In genomic region chr9:37430582-37430981, GRCm38 (mm10) we compare ENCODE assay signal across 8 mouse cellular contexts. TPM values are rescaled to one million over a fixed set of nuclear protein-coding genes. Genes with fewer than 3 reads are reported as not detected.
DNase-seq lines count a peak whose midpoint lies in the region; ATAC-seq and TF ChIP-seq lines count a peak whose summit lies in the region.

No protein-coding gene starts in this region.

- no peak for TF ChIP-seq POLR2A in spleen, adult 2 months (IDR thresholded peaks at IDR 0.05; ENCODE audit: low read depth, low read length)

- peaks cover 95% of the 10 kb centered on the region for H3K27me3 ChIP-seq in embryonic facial prominence, embryonic 10.5 days (replicated peaks; ENCODE audit: low read depth, poor library complexity, severe bottlenecking)
- H3K27me3 ChIP-seq in limb, embryonic 10.5 days (ENCODE audit: low read depth, poor library complexity, severe bottlenecking): peaks cover 95% of the 10 kb centered on the region
- peaks cover 60% of the 10 kb centered on the region for H3K27me3 ChIP-seq in midbrain, embryonic 16.5 days (ENCODE audit: control insufficient read depth, insufficient read depth, low read depth, low read length)
- peaks cover 20% of the 10 kb centered on the region for H3K27me3 ChIP-seq in spleen, adult 2 months (ENCODE audit: control insufficient read depth, insufficient read depth, low read length)

- no peak overlapping the region for H3K9ac ChIP-seq in midbrain, embryonic 16.5 days (ENCODE audit: low read depth, low read length)

- peak overlapping the region; percentile 53 for H3K4me2 ChIP-seq in midbrain, embryonic 16.5 days (ENCODE audit: low read length)

- 1% methylated on average over 12 of the region's 12 CpGs for WGBS in embryonic facial prominence, embryonic 10.5 days
- WGBS in limb, embryonic 10.5 days: 1% methylated on average over 12 of the region's 12 CpGs
- 2% methylated on average over 12 of the region's 12 CpGs for WGBS in midbrain, embryonic 16.5 days
- 4% methylated on average over 12 of the region's 12 CpGs for WGBS in spleen, adult 2 months

- no peaks in the 10 kb centered on the region for H3K9me3 ChIP-seq in embryonic facial prominence, embryonic 10.5 days
- no peaks in the 10 kb centered on the region for H3K9me3 ChIP-seq in limb, embryonic 10.5 days (replicated peaks)
- H3K9me3 ChIP-seq in midbrain, embryonic 16.5 days (replicated peaks; ENCODE audit: control insufficient read depth, low read length, poor library complexity, severe bottlenecking): no peaks in the 10 kb centered on the region

- peak; percentile 37 for DNase-seq in 3134 (ENCODE audit: extremely low read depth, insufficient read length, low spot score)
- DNase-seq in adrenal gland, postnatal 10 days: peak; percentile 90
- peak; percentile 87 for DNase-seq in embryonic facial prominence, embryonic 10.5 days (ENCODE audit: low spot score)
- peak; percentile 79 to 93 for DNase-seq in heart, adult 18-20 months
- peak; percentile 90 for DNase-seq in kidney, adult 18-20 months
- DNase-seq in limb, embryonic 10.5 days (ENCODE audit: low spot score): peak; percentile 91
- DNase-seq in spleen, adult 2 months (ENCODE audit: low read depth in 1 of 2, low spot score in 2 of 2): peak; percentile 58 to 71

- ATAC-seq in midbrain, embryonic 16.5 days: peak; percentile 83

- no peak overlapping the region for H3K27ac ChIP-seq in embryonic facial prominence, embryonic 10.5 days (replicated peaks)
- H3K27ac ChIP-seq in limb, embryonic 10.5 days: no peak overlapping the region
- no peak overlapping the region for H3K27ac ChIP-seq in midbrain, embryonic 16.5 days (ENCODE audit: low read length)
- no peak overlapping the region for H3K27ac ChIP-seq in spleen, adult 2 months (ENCODE audit: insufficient read depth, low read length)

- H3K4me3 ChIP-seq in embryonic facial prominence, embryonic 10.5 days: no peak overlapping the region
- H3K4me3 ChIP-seq in limb, embryonic 10.5 days: no peak overlapping the region
- H3K4me3 ChIP-seq in midbrain, embryonic 16.5 days (ENCODE audit: low read depth, low read length): peak overlapping the region; percentile 24
- no peak overlapping the region for H3K4me3 ChIP-seq in spleen, adult 2 months (ENCODE audit: extremely low read depth, insufficient read depth, insufficient read length)

- H3K36me3 ChIP-seq in embryonic facial prominence, embryonic 10.5 days (replicated peaks): no peaks in the 10 kb centered on the region
- no peaks in the 10 kb centered on the region for H3K36me3 ChIP-seq in limb, embryonic 10.5 days
- no peaks in the 10 kb centered on the region for H3K36me3 ChIP-seq in midbrain, embryonic 16.5 days (ENCODE audit: control insufficient read depth, insufficient read depth, low read length)
- H3K36me3 ChIP-seq in spleen, adult 2 months (ENCODE audit: control insufficient read depth, insufficient read depth, low read length): no peaks in the 10 kb centered on the region

- TF ChIP-seq CTCF in spleen, adult 2 months (IDR thresholded peaks at IDR 0.05; ENCODE audit: extremely low read depth, insufficient read depth, insufficient read length, insufficient replicate concordance): peak; percentile 81; the same call in 1 of the 2 replicates

- H3K4me1 ChIP-seq in embryonic facial prominence, embryonic 10.5 days: peaks cover 32% of the 10 kb centered on the region
- H3K4me1 ChIP-seq in limb, embryonic 10.5 days: peaks cover 37% of the 10 kb centered on the region
- H3K4me1 ChIP-seq in midbrain, embryonic 16.5 days (ENCODE audit: control insufficient read depth, insufficient read depth, low read length): peaks cover 13% of the 10 kb centered on the region
- H3K4me1 ChIP-seq in spleen, adult 2 months (ENCODE audit: control insufficient read depth, insufficient read depth, insufficient read length): no peaks in the 10 kb centered on the region; the same call in 1 of the 2 replicates

RNA-seq across cellular contexts. Expression of gene Robo3, which starts 2.5 kb away (rescaled TPM):
- under 1 TPM; 0.45 to 0.72 TPM for total RNA-seq in adrenal gland, postnatal 10 days (2021)
- polyA plus RNA-seq in embryonic facial prominence, embryonic 10.5 days (2016; fragmentation: Nextera tagmentation; extraction: Ambion mirVana): 4.1 and 9.4 TPM in 2 replicates
- not detected for total RNA-seq in heart, adult 18-20 months (2021)
- polyA plus RNA-seq in limb, embryonic 10.5 days (2016; fragmentation: Nextera tagmentation; extraction: Ambion mirVana): 0.10 TPM in 1 of 2 replicates, not detected in the other
- 4.2 and 17.6 TPM in 2 replicates for polyA plus RNA-seq in midbrain, embryonic 16.5 days (2015; fragmentation: Nextera tagmentation; extraction: Ambion mirVana)
- 0.81 and 1.0 TPM in 2 replicates for polyA plus RNA-seq in spleen, adult 2 months (2012; rRNA removed)

RNA-seq across cellular contexts. Expression of gene Robo4, which starts 28.9 kb away (rescaled TPM):
- total RNA-seq in adrenal gland, postnatal 10 days (2021): 10 to 100 TPM; 24.9 to 28.4 TPM
- 6.6 and 6.8 TPM in 2 replicates for polyA plus RNA-seq in embryonic facial prominence, embryonic 10.5 days (2016; fragmentation: Nextera tagmentation; extraction: Ambion mirVana)
- 10 to 100 TPM; 27.9 to 38.3 TPM for total RNA-seq in heart, adult 18-20 months (2021)
- 9.9 and 10.3 TPM in 2 replicates for polyA plus RNA-seq in limb, embryonic 10.5 days (2016; fragmentation: Nextera tagmentation; extraction: Ambion mirVana)
- polyA plus RNA-seq in midbrain, embryonic 16.5 days (2015; fragmentation: Nextera tagmentation; extraction: Ambion mirVana): 4.2 and 5.5 TPM in 2 replicates
- polyA plus RNA-seq in spleen, adult 2 months (2012; rRNA removed): 11.2 and 11.4 TPM in 2 replicates

RNA-seq across cellular contexts. Expression of gene Msantd2, which starts 58.5 kb away (rescaled TPM):
- 10 to 100 TPM; 14.7 to 22.5 TPM for total RNA-seq in adrenal gland, postnatal 10 days (2021)
- 34.4 and 36.7 TPM in 2 replicates for polyA plus RNA-seq in embryonic facial prominence, embryonic 10.5 days (2016; fragmentation: Nextera tagmentation; extraction: Ambion mirVana)
- 1 to 10 TPM; 5.9 to 7.9 TPM for total RNA-seq in heart, adult 18-20 months (2021)
- 33.1 and 38.0 TPM in 2 replicates for polyA plus RNA-seq in limb, embryonic 10.5 days (2016; fragmentation: Nextera tagmentation; extraction: Ambion mirVana)
- polyA plus RNA-seq in midbrain, embryonic 16.5 days (2015; fragmentation: Nextera tagmentation; extraction: Ambion mirVana): 34.8 and 35.0 TPM in 2 replicates
- 18.6 and 21.8 TPM in 2 replicates for polyA plus RNA-seq in spleen, adult 2 months (2012; rRNA removed)

Comparison
In these comparisons a context has a peak if more than half of its experiments do, and no peak if none do; other contexts are left out.
1. DNase-seq: peak in every context shown above with its lines; median percentile 91 in limb, embryonic 10.5 days; 90 in adrenal gland, postnatal 10 days; 90 in kidney, adult 18-20 months; 87 in embryonic facial prominence, embryonic 10.5 days; 86 in heart, adult 18-20 months; 64 in spleen, adult 2 months; 37 in 3134.